Mouse (Mus musculus): ENCODE results near the gene Crabp1.

DNA sequence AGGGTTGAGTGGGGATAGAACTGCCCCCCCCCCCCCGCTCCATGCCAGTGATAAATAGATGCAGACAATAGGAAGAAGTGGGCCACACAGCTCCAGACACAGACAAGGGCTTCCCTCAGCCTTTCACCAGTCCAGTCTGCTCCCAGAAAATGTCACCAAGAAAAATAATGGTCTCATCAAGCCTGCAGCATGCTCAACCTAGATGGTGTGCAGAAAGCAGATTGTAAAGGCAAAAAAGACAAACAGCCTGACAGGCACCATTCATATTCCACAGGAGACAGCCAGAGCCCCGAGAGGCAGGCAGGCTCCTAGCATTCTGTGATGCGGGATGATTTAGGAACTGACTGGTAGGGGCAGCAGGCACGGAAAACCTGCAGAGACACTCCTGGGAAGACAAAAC lies 45.4 kb downstream of the Crabp1 start:
- TF ChIP-seq CTCF (IDR thresholded peaks at IDR 0.05; ENCODE audit: insufficient read depth, low read length) (no peak), POLR2A (IDR thresholded peaks at IDR 0.05; ENCODE audit: borderline replicate concordance, extremely low read depth, low read depth, low read length) (no peak)

All from lung, adult 2 months (tissue).